Mouse (Mus musculus) embryonic facial prominence, embryonic 13.5 days (tissue): ENCODE data around the gene Klf15. TPM values are rescaled to one million over a fixed set of nuclear protein-coding genes. Genes with fewer than 3 reads are reported as not detected.

Experiments used
- ATAC-seq: fragments of 200-750 bp; cut with Nextera tagmentation; 2 replicates; pipeline ENCODE4 v1.8.0; 2017; ENCODE audit warnings: low read depth; ENCODE audit not compliant: insufficient number of reproducible peaks, insufficient read depth, low FRiP score, low TSS enrichment
- H3K27ac ChIP-seq: fragments of 300-500 bp; sonication (generic); 2 replicates; pipeline ENCODE4 v1.5.1; 2015; ENCODE audit warnings: moderate library complexity, mild to moderate bottlenecking, inconsistent platforms
- H3K27me3 ChIP-seq: fragments of 300-500 bp; sonication (generic); 2 replicates; pipeline ENCODE4 v1.6.1; 2015; ENCODE audit warnings: mild to moderate bottlenecking, inconsistent platforms
- H3K36me3 ChIP-seq: fragments of 300-500 bp; sonication (generic); 2 replicates; pipeline ENCODE4 v1.6.1; 2015; ENCODE audit warnings: mild to moderate bottlenecking, inconsistent platforms
- H3K4me1 ChIP-seq: fragments of 300-500 bp; sonication (generic); 2 replicates; pipeline ENCODE4 v1.6.1; 2015; ENCODE audit warnings: inconsistent platforms
- H3K4me2 ChIP-seq: fragments of 300-500 bp; sonication (generic); 2 replicates; pipeline ENCODE4 v1.6.1; 2015; ENCODE audit warnings: moderate library complexity, mild to moderate bottlenecking, inconsistent platforms
- H3K4me3 ChIP-seq: fragments of 300-500 bp; sonication (generic); 2 replicates; pipeline ENCODE4 v1.5.1; 2015; ENCODE audit warnings: mild to moderate bottlenecking, inconsistent platforms
- H3K9ac ChIP-seq: fragments of 300-500 bp; sonication (generic); 2 replicates; pipeline ENCODE4 v1.6.1; 2015; ENCODE audit warnings: mild to moderate bottlenecking, inconsistent platforms
- H3K9me3 ChIP-seq: fragments of 300-500 bp; sonication (generic); 2 replicates; pipeline ENCODE4 v1.6.1; 2016; ENCODE audit warnings: inconsistent platforms
- WGBS: fragments of 180-500 bp; shearing (Covaris S2); methylation state at CpG from one replicate; pipeline ENCODE4 v1.1.7; 2015; ENCODE audit warnings: mixed read lengths; 5-methylcytosine and 5-hydroxymethylcytosine counted together
- polyA plus RNA-seq: library from polyadenylated mRNA; unstranded; fragments of >200 nt; fragmentation: Nextera tagmentation; extraction: Ambion mirVana; gene quantifications from 2 replicates; pipeline ENCODE4 v1.2.1, GENCODE M21; 2015

The Klf15 gene
- polyA plus RNA-seq, 1 experiment from 2014 or later: 7.5 TPM

GRCm38 (mm10) chr6:90513074-90513856 lies 50.9 kb downstream of the Klf15 start:
- H3K36me3 ChIP-seq: no peaks in the 10 kb centered on the region
- no peaks in the 10 kb centered on the region for H3K27me3 ChIP-seq
- no peak overlapping the region for H3K9ac ChIP-seq
- no peak overlapping the region for H3K27ac ChIP-seq
- ATAC-seq: no peak
- WGBS: 64% methylated on average over 5 of the region's 5 CpGs
- H3K9me3 ChIP-seq: no peaks in the 10 kb centered on the region
- H3K4me1 ChIP-seq: peaks cover 5% of the 10 kb centered on the region
- no peak overlapping the region for H3K4me2 ChIP-seq
- no peak overlapping the region for H3K4me3 ChIP-seq

- Histone ChIP-seq H3K36me3 (no peaks in the 10 kb centered on the region), H3K9me3 (no peaks in the 10 kb centered on the region), H3K9ac (no peak overlapping the region), H3K27ac (no peak overlapping the region), H3K27me3 (no peaks in the 10 kb centered on the region), H3K4me1 (0 out of 2 replicates have a peak, but pooled peaks cover 3% of the 10 kb centered on the region), H3K4me2 (no peak overlapping the region), H3K4me3 (no peak overlapping the region)
- ATAC-seq: no peak
These were observed 52.0 kb downstream of the Klf15 start for GRCm38 (mm10) chr6:90514369-90514768.

- WGBS: 40% methylated on average over 4 of the region's 4 CpGs
- ATAC-seq: 0 out of 2 replicates have a peak, but pooled peaks have one; percentile 43
These were observed 52.6 kb downstream of the Klf15 start for GRCm38 (mm10) chr6:90514883-90515405.

GRCm38 (mm10) chr6:90518892-90519291 lies 56.5 kb downstream of the Klf15 start:
- no peak overlapping the region for H3K27ac ChIP-seq
- no peaks in the 10 kb centered on the region for H3K9me3 ChIP-seq
- no peak overlapping the region for H3K9ac ChIP-seq
- H3K4me3 ChIP-seq: no peak overlapping the region
- H3K36me3 ChIP-seq: no peaks in the 10 kb centered on the region
- no peak for ATAC-seq
- 0 out of 2 replicates have a peak, but pooled peaks cover 3% of the 10 kb centered on the region for H3K4me1 ChIP-seq
- H3K27me3 ChIP-seq: 0 out of 2 replicates have a peak, but pooled peaks cover 5% of the 10 kb centered on the region
- no peak overlapping the region for H3K4me2 ChIP-seq
- 54% methylated on average over 3 of the region's 3 CpGs for WGBS

More at GRCm38 (mm10) chr6:90514883-90515405, 52.6 kb downstream of the Klf15 start:
- H3K4me1 ChIP-seq: 0 out of 2 replicates have a peak, but pooled peaks cover 3% of the 10 kb centered on the region
- H3K9ac ChIP-seq: no peak overlapping the region
- H3K27ac ChIP-seq: no peak overlapping the region
- H3K9me3 ChIP-seq: no peaks in the 10 kb centered on the region
- H3K4me2 ChIP-seq: no peak overlapping the region
- H3K36me3 ChIP-seq: no peaks in the 10 kb centered on the region
- no peaks in the 10 kb centered on the region for H3K27me3 ChIP-seq
- H3K4me3 ChIP-seq: no peak overlapping the region

- ATAC-seq: no peak
- H3K9me3 ChIP-seq: no peaks in the 10 kb centered on the region
- no peak overlapping the region for H3K4me3 ChIP-seq
- 43% methylated on average over 5 of the region's 5 CpGs for WGBS
- H3K4me2 ChIP-seq: no peak overlapping the region
- H3K4me1 ChIP-seq: 0 out of 2 replicates have a peak, but pooled peaks cover 3% of the 10 kb centered on the region
- no peak overlapping the region for H3K27ac ChIP-seq
- H3K36me3 ChIP-seq: no peaks in the 10 kb centered on the region
- 0 out of 2 replicates have a peak, but pooled peaks cover 5% of the 10 kb centered on the region for H3K27me3 ChIP-seq
- H3K9ac ChIP-seq: no peak overlapping the region
These were observed 57.0 kb downstream of the Klf15 start for GRCm38 (mm10) chr6:90519375-90519774.

Other genes with a start within 250 kb of the Klf15 start
- not detected in 2 replicates for gene Vmn1r53, start 238.1 kb upstream of the Klf15 start, polyA plus RNA-seq
- not detected in 2 replicates for gene Vmn1r54, start 216.3 kb upstream of the Klf15 start, polyA plus RNA-seq
- not detected in 2 replicates for gene BC048671, start 161.4 kb upstream of the Klf15 start, polyA plus RNA-seq
- gene Chst13, start 137.4 kb upstream of the Klf15 start, polyA plus RNA-seq: 2.3 and 3.0 TPM in 2 replicates
- gene Uroc1, start 129.3 kb upstream of the Klf15 start, polyA plus RNA-seq: 0.30 TPM in 1 of 2 replicates, not detected in the other
- gene Zxdc, start 93.1 kb upstream of the Klf15 start, polyA plus RNA-seq: 8.2 and 8.9 TPM in 2 replicates
- gene Cfap100, start 33.8 kb upstream of the Klf15 start, polyA plus RNA-seq: 1.2 and 1.8 TPM in 2 replicates
- gene Aldh1l1, start 23.9 kb downstream of the Klf15 start, polyA plus RNA-seq: 1.6 and 1.9 TPM in 2 replicates
- gene Slc41a3, start 142.1 kb downstream of the Klf15 start, polyA plus RNA-seq: 2.8 and 4.1 TPM in 2 replicates